Mouse (Mus musculus): ENCODE measurements around the gene Thbs3. TPM values are rescaled to one million over a fixed set of nuclear protein-coding genes. Genes with fewer than 3 reads are reported as not detected.

Gene Thbs3
- polyA plus RNA-seq (2014; fragmentation: Nextera tagmentation; extraction: Ambion mirVana), result 40.9 and 44.5 TPM in 2 replicates

GRCm38 (mm10) chr3:89214681-89215411, at the start of gene Thbs3:
Gene Thbs3 (plus strand): TSS chr3:89215180.
- Histone ChIP-seq H3K4me3 (ENCODE audit: low read depth, low read length) (peak within 1 kb of the TSS; percentile 63), H3K4me2 (replicated peaks; ENCODE audit: low read depth, low read length) (peak within 1 kb of the TSS; percentile 66), H3K27me3 (ENCODE audit: control insufficient read depth, insufficient read depth, low read length) (no peaks in the 10 kb centered on the region), H3K4me1 (replicated peaks; ENCODE audit: control insufficient read depth, insufficient read depth, low read length) (peaks cover 3% of the 10 kb centered on the region; the same call in 1 of the 2 replicates), H3K9ac (ENCODE audit: low read depth, low read length) (peak within 1 kb of the TSS; percentile 64), H3K36me3 (ENCODE audit: control insufficient read depth, insufficient read depth, low read length) (no peaks in the 10 kb centered on the region; the same call in 1 of the 2 replicates), H3K9me3 (ENCODE audit: control insufficient read depth, low read length) (no peaks in the 10 kb centered on the region), H3K27ac (ENCODE audit: low read depth, low read length) (peak within 1 kb of the TSS; percentile 98)
- DNase-seq (ENCODE audit: low spot score) (peak; percentile 71), ATAC-seq (ENCODE audit: low FRiP score) (no peak)
- WGBS, result 1% methylated on average over 18 of the region's 19 CpGs

GRCm38 (mm10) chr3:89165268-89165870, 49.6 kb upstream of the Thbs3 start:
- Histone ChIP-seq H3K4me2 (replicated peaks; ENCODE audit: low read depth, low read length) (peak overlapping the region; percentile 55), H3K36me3 (ENCODE audit: control insufficient read depth, insufficient read depth, low read length) (peaks cover 12% of the 10 kb centered on the region)

GRCm38 (mm10) chr3:89166945-89167344, 48.0 kb upstream of the Thbs3 start:
- no peaks in the 10 kb centered on the region for H3K9me3 ChIP-seq (ENCODE audit: control insufficient read depth, low read length)
- no peak for ATAC-seq (ENCODE audit: low FRiP score)
- peaks cover 2% of the 10 kb centered on the region; the same call in 1 of the 2 replicates for H3K4me1 ChIP-seq (replicated peaks; ENCODE audit: control insufficient read depth, insufficient read depth, low read length)
- peaks cover 18% of the 10 kb centered on the region for H3K36me3 ChIP-seq (ENCODE audit: control insufficient read depth, insufficient read depth, low read length)
- H3K9ac ChIP-seq (ENCODE audit: low read depth, low read length), result no peak overlapping the region
- DNase-seq (ENCODE audit: low spot score), result no peak
- no peak overlapping the region for H3K4me2 ChIP-seq (replicated peaks; ENCODE audit: low read depth, low read length)
- H3K4me3 ChIP-seq (ENCODE audit: low read depth, low read length), result no peak overlapping the region
- WGBS, result 95% methylated on average over 19 of the region's 19 CpGs
- no peak overlapping the region for H3K27ac ChIP-seq (ENCODE audit: low read depth, low read length)
- no peaks in the 10 kb centered on the region for H3K27me3 ChIP-seq (ENCODE audit: control insufficient read depth, insufficient read depth, low read length)

More at GRCm38 (mm10) chr3:89165268-89165870, 49.6 kb upstream of the Thbs3 start:
- Histone ChIP-seq H3K4me1 (replicated peaks; ENCODE audit: control insufficient read depth, insufficient read depth, low read length) (peaks cover 2% of the 10 kb centered on the region; the same call in 1 of the 2 replicates), H3K9ac (ENCODE audit: low read depth, low read length) (peak overlapping the region; percentile 94), H3K27me3 (ENCODE audit: control insufficient read depth, insufficient read depth, low read length) (no peaks in the 10 kb centered on the region), H3K27ac (ENCODE audit: low read depth, low read length) (peak overlapping the region; percentile 92), H3K4me3 (ENCODE audit: low read depth, low read length) (peak overlapping the region; percentile 92), H3K9me3 (ENCODE audit: control insufficient read depth, low read length) (no peaks in the 10 kb centered on the region)
- DNase-seq (ENCODE audit: low spot score) (no peak), ATAC-seq (ENCODE audit: low FRiP score) (no peak)
- 30% methylated on average over 12 of the region's 12 CpGs for WGBS

- no peak overlapping the region for H3K4me3 ChIP-seq (ENCODE audit: low read depth, low read length)
- no peak overlapping the region for H3K9ac ChIP-seq (ENCODE audit: low read depth, low read length)
- WGBS, result 94% methylated on average over 11 of the region's 11 CpGs
- peaks cover 6% of the 10 kb centered on the region; the same call in 1 of the 2 replicates for H3K4me1 ChIP-seq (replicated peaks; ENCODE audit: control insufficient read depth, insufficient read depth, low read length)
- ATAC-seq (ENCODE audit: low FRiP score) (no peak), DNase-seq (ENCODE audit: low spot score) (no peak)
- peaks cover 35% of the 10 kb centered on the region for H3K36me3 ChIP-seq (ENCODE audit: control insufficient read depth, insufficient read depth, low read length)
- no peak overlapping the region for H3K4me2 ChIP-seq (replicated peaks; ENCODE audit: low read depth, low read length)
- H3K9me3 ChIP-seq (ENCODE audit: control insufficient read depth, low read length), result no peaks in the 10 kb centered on the region
- no peaks in the 10 kb centered on the region for H3K27me3 ChIP-seq (ENCODE audit: control insufficient read depth, insufficient read depth, low read length)
- H3K27ac ChIP-seq (ENCODE audit: low read depth, low read length), result no peak overlapping the region
These were observed 40.1 kb upstream of the Thbs3 start for GRCm38 (mm10) chr3:89174844-89175243.

- DNase-seq (ENCODE audit: low spot score) (no peak), ATAC-seq (ENCODE audit: low FRiP score) (no peak)
- no peaks in the 10 kb centered on the region for H3K27me3 ChIP-seq (ENCODE audit: control insufficient read depth, insufficient read depth, low read length)
- peaks cover 31% of the 10 kb centered on the region for H3K36me3 ChIP-seq (ENCODE audit: control insufficient read depth, insufficient read depth, low read length)
- 96% methylated on average over 10 of the region's 10 CpGs for WGBS
- H3K4me3 ChIP-seq (ENCODE audit: low read depth, low read length), result no peak overlapping the region
- no peak overlapping the region for H3K27ac ChIP-seq (ENCODE audit: low read depth, low read length)
- H3K4me1 ChIP-seq (replicated peaks; ENCODE audit: control insufficient read depth, insufficient read depth, low read length), result peaks cover 6% of the 10 kb centered on the region; the same call in 1 of the 2 replicates
- H3K9ac ChIP-seq (ENCODE audit: low read depth, low read length), result no peak overlapping the region
- H3K4me2 ChIP-seq (replicated peaks; ENCODE audit: low read depth, low read length), result no peak overlapping the region
- no peaks in the 10 kb centered on the region for H3K9me3 ChIP-seq (ENCODE audit: control insufficient read depth, low read length)
These were observed 39.4 kb upstream of the Thbs3 start for GRCm38 (mm10) chr3:89175544-89175943.

GRCm38 (mm10) chr3:89176421-89176820, 38.6 kb upstream of the Thbs3 start:
- peaks cover 32% of the 10 kb centered on the region for H3K36me3 ChIP-seq (ENCODE audit: control insufficient read depth, insufficient read depth, low read length)
- ATAC-seq (ENCODE audit: low FRiP score), result peak; percentile 13; the same call in 1 of the 2 replicates
- WGBS, result 89% methylated on average over 7 of the region's 7 CpGs

GRCm38 (mm10) chr3:89177242-89178106, 37.5 kb upstream of the Thbs3 start, which contains the start of gene Scamp3:
Gene Scamp3 (plus strand): TSS chr3:89177473.
- WGBS, result under 1% methylated on average over 43 of the region's 43 CpGs

More at GRCm38 (mm10) chr3:89176421-89176820, 38.6 kb upstream of the Thbs3 start:
- H3K4me1 ChIP-seq (replicated peaks; ENCODE audit: control insufficient read depth, insufficient read depth, low read length), result peaks cover 6% of the 10 kb centered on the region; the same call in 1 of the 2 replicates
- no peak overlapping the region for H3K4me2 ChIP-seq (replicated peaks; ENCODE audit: low read depth, low read length)
- no peak overlapping the region for H3K4me3 ChIP-seq (ENCODE audit: low read depth, low read length)
- H3K27ac ChIP-seq (ENCODE audit: low read depth, low read length), result no peak overlapping the region
- no peak for DNase-seq (ENCODE audit: low spot score)
- no peaks in the 10 kb centered on the region for H3K9me3 ChIP-seq (ENCODE audit: control insufficient read depth, low read length)
- no peaks in the 10 kb centered on the region for H3K27me3 ChIP-seq (ENCODE audit: control insufficient read depth, insufficient read depth, low read length)
- no peak overlapping the region for H3K9ac ChIP-seq (ENCODE audit: low read depth, low read length)

GRCm38 (mm10) chr3:89178107-89178385, 36.9 kb upstream of the Thbs3 start:
- H3K9ac ChIP-seq (ENCODE audit: low read depth, low read length), result peak overlapping the region; percentile 84
- peaks cover 8% of the 10 kb centered on the region; the same call in 1 of the 2 replicates for H3K4me1 ChIP-seq (replicated peaks; ENCODE audit: control insufficient read depth, insufficient read depth, low read length)
- H3K27me3 ChIP-seq (ENCODE audit: control insufficient read depth, insufficient read depth, low read length), result no peaks in the 10 kb centered on the region
- DNase-seq (ENCODE audit: low spot score) (no peak), ATAC-seq (ENCODE audit: low FRiP score) (no peak)
- peak overlapping the region; percentile 82 for H3K4me3 ChIP-seq (ENCODE audit: low read depth, low read length)
- whole genome bisulfite sequencing, result 8% methylated on average over 6 of the region's 6 CpGs
- H3K4me2 ChIP-seq (replicated peaks; ENCODE audit: low read depth, low read length), result peak overlapping the region; percentile 86
- H3K27ac ChIP-seq (ENCODE audit: low read depth, low read length), result peak overlapping the region; percentile 62
- peaks cover 34% of the 10 kb centered on the region for H3K36me3 ChIP-seq (ENCODE audit: control insufficient read depth, insufficient read depth, low read length)
- H3K9me3 ChIP-seq (ENCODE audit: control insufficient read depth, low read length), result no peaks in the 10 kb centered on the region

More at GRCm38 (mm10) chr3:89177242-89178106, 37.5 kb upstream of the Thbs3 start, which contains the start of gene Scamp3:
- peaks cover 34% of the 10 kb centered on the region for H3K36me3 ChIP-seq (ENCODE audit: control insufficient read depth, insufficient read depth, low read length)
- H3K4me3 ChIP-seq (ENCODE audit: low read depth, low read length), result peak within 1 kb of the TSS; percentile 82
- peak within 1 kb of the TSS; percentile 86 for H3K4me2 ChIP-seq (replicated peaks; ENCODE audit: low read depth, low read length)
- peaks cover 8% of the 10 kb centered on the region; the same call in 1 of the 2 replicates for H3K4me1 ChIP-seq (replicated peaks; ENCODE audit: control insufficient read depth, insufficient read depth, low read length)
- peak within 1 kb of the TSS; percentile 62 for H3K27ac ChIP-seq (ENCODE audit: low read depth, low read length)
- peak within 1 kb of the TSS; percentile 84 for H3K9ac ChIP-seq (ENCODE audit: low read depth, low read length)
- H3K9me3 ChIP-seq (ENCODE audit: control insufficient read depth, low read length), result no peaks in the 10 kb centered on the region
- DNase-seq (ENCODE audit: low spot score) (peak; percentile 95), ATAC-seq (ENCODE audit: low FRiP score) (peak; percentile 94)
- H3K27me3 ChIP-seq (ENCODE audit: control insufficient read depth, insufficient read depth, low read length), result no peaks in the 10 kb centered on the region

All from hindbrain, embryonic 11.5 days (tissue).